Comparison of ENCODE assay signal across 8 mouse cellular contexts in the genomic region with DNA sequence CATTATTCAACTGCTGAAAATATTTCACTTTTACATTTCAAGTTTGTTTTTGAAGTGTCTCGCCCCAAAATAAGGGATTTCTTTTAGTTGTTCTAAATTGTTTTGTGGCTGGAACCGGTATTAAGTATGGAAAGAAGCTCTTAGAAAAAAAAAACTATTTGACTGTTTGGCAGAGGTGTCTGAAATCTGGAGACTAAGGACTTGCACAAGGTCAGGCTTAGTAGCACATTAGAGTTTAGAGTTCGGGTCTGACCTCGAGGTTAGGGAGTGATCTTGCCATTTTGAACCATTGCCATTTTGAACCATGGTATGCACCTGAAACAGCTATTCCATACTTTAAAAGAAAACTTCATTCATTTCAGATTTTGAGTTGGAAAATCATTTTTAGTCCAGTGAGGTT. TPM values are rescaled to one million over a fixed set of nuclear protein-coding genes. Genes with fewer than 3 reads are reported as not detected.
DNase-seq lines count a peak whose midpoint lies in the region; ATAC-seq and TF ChIP-seq lines count a peak whose summit lies in the region.

No protein-coding gene starts in this region.

- peaks cover 5% of the 10 kb centered on the region for H3K36me3 ChIP-seq in heart, embryonic 11.5 days (ENCODE audit: control insufficient read depth, insufficient read depth, low read length)
- peaks cover 23% of the 10 kb centered on the region in 2 experiments for H3K36me3 ChIP-seq in MEL (ENCODE audit: control insufficient read depth in 1 of 2, insufficient read depth in 2 of 2, low read length in 2 of 2)
- H3K36me3 ChIP-seq in forebrain, postnatal 0 days (ENCODE audit: insufficient read depth): no peaks in the 10 kb centered on the region
- H3K36me3 ChIP-seq in liver, embryonic 13.5 days: peaks cover 19% of the 10 kb centered on the region

- no peak for TF ChIP-seq CTCF in MEL (IDR thresholded peaks at IDR 0.05 in 2 of 3, conservative IDR thresholded peaks at IDR 0.05 in 1 of 3; ENCODE audit: control insufficient read depth in 1 of 3, insufficient read depth in 1 of 3, low read depth in 2 of 3, low read length in 3 of 3, poor library complexity in 1 of 3, severe bottlenecking in 1 of 3)
- TF ChIP-seq CTCF in forebrain, postnatal 0 days (IDR thresholded peaks at IDR 0.05; ENCODE audit: low read depth): no peak

- intact Hi-C loops in left cerebral cortex, postnatal 10 days (cut with DNase I): loop anchor here (5.0 to 10.0 kb wide), 3 partner anchors 236 to 479 kb away; no protein-coding TSS in a partner anchor

- no peak for TF ChIP-seq RAD21 in MEL (IDR thresholded peaks at IDR 0.05; ENCODE audit: low read depth, low read length)

- peak overlapping the region; percentile 69 for H3K4me2 ChIP-seq in heart, embryonic 11.5 days
- H3K4me2 ChIP-seq in forebrain, postnatal 0 days (ENCODE audit: low read depth): peak overlapping the region; percentile 60
- peak overlapping the region; percentile 71 for H3K4me2 ChIP-seq in liver, embryonic 13.5 days

- TF ChIP-seq POLR2A in MEL (IDR thresholded peaks at IDR 0.05; ENCODE audit: control insufficient read depth in 1 of 2, insufficient read depth in 1 of 2, low read depth in 1 of 2, low read length in 2 of 2, poor library complexity in 1 of 2): no peak

- H3K9me3 ChIP-seq in heart, embryonic 11.5 days (replicated peaks; ENCODE audit: control insufficient read depth, low read length): no peaks in the 10 kb centered on the region
- no peaks in the 10 kb centered on the region for H3K9me3 ChIP-seq in MEL (replicated peaks; ENCODE audit: insufficient read depth, low read length)
- no peaks in the 10 kb centered on the region for H3K9me3 ChIP-seq in forebrain, postnatal 0 days (ENCODE audit: low read length)
- no peaks in the 10 kb centered on the region for H3K9me3 ChIP-seq in liver, embryonic 13.5 days (replicated peaks)

- no peak for ATAC-seq in heart, embryonic 11.5 days (replicated peaks; ENCODE audit: insufficient number of reproducible peaks, low FRiP score, low TSS enrichment)
- ATAC-seq in forebrain, postnatal 0 days: no peak
- ATAC-seq in liver, embryonic 13.5 days (ENCODE audit: low read depth): no peak
- ATAC-seq in activated CD4-positive, CD25-positive, alpha-beta regulatory T cell, adult 4 months: no peak

- peaks cover 49% of the 10 kb centered on the region for H3K79me2 ChIP-seq in MEL (ENCODE audit: control insufficient read depth, insufficient read depth, low read length, poor library complexity)

- WGBS in heart, embryonic 11.5 days (ENCODE audit: insufficient replicate concordance): under 1% methylated on average over 4 of the region's 4 CpGs
- 0% methylated on average over 4 of the region's 4 CpGs for WGBS in forebrain, postnatal 0 days
- WGBS in liver, embryonic 13.5 days (ENCODE audit: insufficient replicate concordance): under 1% methylated on average over 4 of the region's 4 CpGs

- TF ChIP-seq EP300 in MEL (IDR thresholded peaks at IDR 0.05; ENCODE audit: low read depth in 1 of 2, low read length in 2 of 2): no peak

- H3K4me1 ChIP-seq in heart, embryonic 11.5 days (ENCODE audit: control insufficient read depth, insufficient read depth, low read length): no peaks in the 10 kb centered on the region; the same call in 1 of the 2 replicates
- H3K4me1 ChIP-seq in MEL (ENCODE audit: control insufficient read depth in 1 of 2, insufficient read depth in 2 of 2, low read length in 2 of 2): peaks cover 0 to 3% of the 10 kb centered on the region in 2 experiments; a peak in 2 of 4 replicates
- peaks cover 7% of the 10 kb centered on the region; the same call in 1 of the 2 replicates for H3K4me1 ChIP-seq in forebrain, postnatal 0 days (ENCODE audit: insufficient read depth)
- peaks cover 24% of the 10 kb centered on the region for H3K4me1 ChIP-seq in liver, embryonic 13.5 days (replicated peaks)

- H3K9ac ChIP-seq in heart, embryonic 11.5 days (ENCODE audit: low read depth, low read length): peak overlapping the region; percentile 54
- peak overlapping the region; percentile 77 for H3K9ac ChIP-seq in MEL (ENCODE audit: control insufficient read depth, low read depth, low read length, poor library complexity, severe bottlenecking)
- H3K9ac ChIP-seq in forebrain, postnatal 0 days: peak overlapping the region; percentile 82
- H3K9ac ChIP-seq in liver, embryonic 13.5 days: peak overlapping the region; percentile 79

- H3K4me3 ChIP-seq in heart, embryonic 11.5 days (ENCODE audit: low read depth, low read length): peak overlapping the region; percentile 95
- H3K4me3 ChIP-seq in MEL (ENCODE audit: control insufficient read depth in 1 of 2, insufficient read depth in 1 of 2, low read depth in 2 of 2, low read length in 2 of 2): peak overlapping the region; percentile 94
- peak overlapping the region; percentile 85 for H3K4me3 ChIP-seq in forebrain, postnatal 0 days (ENCODE audit: low read depth, low read length)
- peak overlapping the region; percentile 98 for H3K4me3 ChIP-seq in liver, embryonic 13.5 days (replicated peaks)

- peak overlapping the region; percentile 72 for H3K27ac ChIP-seq in heart, embryonic 11.5 days (ENCODE audit: low read depth, low read length)
- peak overlapping the region; percentile 73 for H3K27ac ChIP-seq in MEL (ENCODE audit: control insufficient read depth, low read depth, low read length)
- H3K27ac ChIP-seq in forebrain, postnatal 0 days (ENCODE audit: low read depth, low read length): no peak overlapping the region
- H3K27ac ChIP-seq in liver, embryonic 13.5 days: peak overlapping the region; percentile 76

- no peak for DNase-seq in heart, postnatal 4 days
- DNase-seq in MEL (ENCODE audit: low read depth, low spot score): peak; percentile 55
- peak; percentile 17 for DNase-seq in forebrain, postnatal 0 days
- DNase-seq in liver, embryonic 13.5 days: peak; percentile 8
- DNase-seq in left cerebral cortex, postnatal 10 days (ENCODE audit: extremely low spot score in 1 of 2, low spot score in 2 of 2): no peak
- no peak for DNase-seq in spleen, postnatal 14 days (ENCODE audit: low spot score in 2 of 2)

- no peaks in the 10 kb centered on the region for H3K27me3 ChIP-seq in heart, embryonic 11.5 days (ENCODE audit: control insufficient read depth, insufficient read depth, low read length)
- no peaks in the 10 kb centered on the region for H3K27me3 ChIP-seq in MEL (ENCODE audit: control insufficient read depth in 1 of 2, insufficient read depth in 2 of 2, low read length in 2 of 2)
- H3K27me3 ChIP-seq in forebrain, postnatal 0 days (ENCODE audit: insufficient read depth, low read length): no peaks in the 10 kb centered on the region
- H3K27me3 ChIP-seq in liver, embryonic 13.5 days: no peaks in the 10 kb centered on the region

TF ChIP-seq in MEL, 35 proteins besides CTCF, POLR2A, EP300 and RAD21:
- TF ChIP-seq BHLHE40 (IDR thresholded peaks at IDR 0.05; ENCODE audit: borderline replicate concordance, low read depth, low read length) (no peak), CHD1 (IDR thresholded peaks at IDR 0.05; ENCODE audit: low read depth, low read length) (0 out of 2 replicates have a peak, but pooled peaks have one; percentile 51)

RNA-seq across cellular contexts. Expression of gene Zfand5, which starts 1.4 kb away (rescaled TPM):
- 100 and 101 TPM in 2 replicates for polyA plus RNA-seq in heart, embryonic 11.5 days (2014; fragmentation: Nextera tagmentation; extraction: Ambion mirVana)
- total RNA-seq in heart, postnatal 4 days (2021): 10 to 100 TPM; 93.1 to 99.6 TPM
- total RNA-seq in MEL (2012; rRNA removed): 66.8 and 80.1 TPM in 2 replicates
- polyA plus RNA-seq in MEL (2012; ENCODE audit: insufficient read depth in 1 of 2, insufficient read length in 2 of 2, low read depth in 1 of 2, low replicate concordance in 2 of 2, missing spikeins in 1 of 2): 10 to 100 TPM; 48.1 to 51.5 TPM
- 159 and 177 TPM in 2 replicates for total RNA-seq in forebrain, postnatal 0 days (2014; rRNA removed)
- polyA plus RNA-seq in forebrain, postnatal 0 days (2015; fragmentation: Nextera tagmentation; extraction: Ambion mirVana): 121 and 146 TPM in 2 replicates
- 36.8 and 38.6 TPM in 2 replicates for polyA plus RNA-seq in liver, embryonic 13.5 days (2015; fragmentation: Nextera tagmentation; extraction: Ambion mirVana)
- 100 to 1,000 TPM; 166 to 167 TPM for total RNA-seq in left cerebral cortex, postnatal 10 days (2021)
- polyA plus RNA-seq in activated CD4-positive, CD25-positive, alpha-beta regulatory T cell, adult 4 months (2017; shearing (Covaris generic)): 10 to 100 TPM; 13.2 to 16.8 TPM

Comparison
In these comparisons a context has a peak if more than half of its experiments do, and no peak if none do; other contexts are left out.
1. DNase-seq: peak in MEL (single experiment), forebrain, postnatal 0 days (single experiment) and liver, embryonic 13.5 days (single experiment); none in heart, postnatal 4 days (single experiment), left cerebral cortex, postnatal 10 days (0 of 2) and spleen, postnatal 14 days (0 of 2).
2. Peak in every context shown above with its lines, with median percentiles within 50 percentile points of each other: H3K4me2 ChIP-seq, H3K4me3 ChIP-seq and H3K9ac ChIP-seq.